Mouse (Mus musculus) cerebellum, adult 2 months (tissue): ENCODE results near the gene Fa2h.

Source experiments
- CTCF ChIP-seq: fragments of 200-500 bp; IDR thresholded peaks from 2 replicates; pipeline ENCODE4 v1.5.1; 2011; ENCODE audit warnings: low read depth, mild to moderate bottlenecking, control low read depth, low read length, moderate library complexity, borderline replicate concordance; ENCODE audit not compliant: insufficient read depth
- POLR2A ChIP-seq: fragments of 200-500 bp; IDR thresholded peaks from 2 replicates; pipeline ENCODE4 v1.6.1; 2011; ENCODE audit warnings: low read length, control low read depth, borderline replicate concordance; ENCODE audit not compliant: insufficient read depth

GRCm38 (mm10) chr8:111360579-111361209, 32.9 kb downstream of the Fa2h start:
- no peak for TF ChIP-seq POLR2A
- no peak for TF ChIP-seq CTCF
